Mouse (Mus musculus): ENCODE results near the gene Cwc25.

- TF ChIP-seq CTCF (IDR thresholded peaks at IDR 0.05; ENCODE audit: low read depth, low read length) (no peak), GATA1 (IDR thresholded peaks at IDR 0.05; ENCODE audit: borderline replicate concordance, low read length) (no peak), TAL1 (conservative IDR thresholded peaks at IDR 0.05; ENCODE audit: low read depth, low read length) (no peak)
Observed at GRCm38 (mm10) chr11:97801409-97802193, 35.2 kb upstream of the Cwc25 start.
